Mouse (Mus musculus) 3134 (cell line): ENCODE data around the gene Dnaaf1.

ENCODE experiments used
- DNase-seq: peaks from one replicate; pipeline ENCODE4 v3.0.0-alpha.2; 2011; ENCODE audit warnings: low spot score; ENCODE audit not compliant: insufficient read length; ENCODE audit errors: extremely low read depth

Dnaaf1 gene

DNA sequence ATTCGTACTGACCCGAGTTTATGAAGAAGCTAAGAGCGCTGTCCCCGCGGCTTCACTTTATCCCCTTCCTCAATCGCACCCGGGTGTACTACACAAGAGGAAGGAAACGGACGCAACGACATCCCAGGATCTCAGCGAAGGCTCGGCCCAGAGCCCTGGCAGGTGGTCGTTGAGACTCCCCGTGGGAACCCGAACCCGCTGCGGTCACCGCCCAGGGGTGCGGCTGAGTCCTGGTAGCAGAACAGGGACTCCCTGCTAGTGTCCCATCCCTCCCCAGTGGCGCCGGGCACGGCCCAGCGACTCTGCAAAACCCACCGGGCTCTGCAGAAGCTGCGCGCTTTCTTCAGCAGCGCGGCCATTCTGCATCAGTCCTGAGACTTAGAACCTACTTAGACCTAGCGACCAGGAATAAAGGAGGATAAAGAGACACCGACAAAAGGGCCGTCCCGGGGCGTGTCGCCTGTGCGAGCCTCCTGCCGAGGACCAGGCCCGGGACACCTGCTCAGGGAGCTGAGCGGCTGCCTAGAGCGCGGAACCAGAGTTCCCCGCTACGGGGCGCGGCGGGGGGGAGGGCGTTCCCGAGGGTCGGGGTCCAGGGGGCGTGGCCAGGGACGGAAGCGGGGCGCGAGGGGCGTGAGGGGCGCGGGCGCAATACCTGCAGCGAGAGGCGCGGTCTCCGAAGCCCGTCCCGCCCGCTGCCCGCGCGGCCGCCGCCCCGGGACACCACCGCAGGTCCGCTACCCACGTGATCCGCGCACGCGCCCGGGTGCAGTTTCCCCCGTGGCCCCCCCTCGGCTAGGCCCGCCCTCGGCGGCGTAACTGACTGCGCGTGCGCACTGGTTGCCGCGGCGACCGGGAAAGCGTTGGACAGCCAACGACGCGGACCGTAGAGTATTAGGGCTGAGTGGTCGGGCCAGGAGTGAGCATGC, at the start of gene Dnaaf1, which contains the start of gene Hsdl1:
Gene Dnaaf1 (plus strand): TSS at position 799 of the 929 bp plus-strand sequence.
Gene Hsdl1 (minus strand): TSS at position 747 of the 929 bp plus-strand sequence.
- peak; percentile 86 for DNase-seq

DNA sequence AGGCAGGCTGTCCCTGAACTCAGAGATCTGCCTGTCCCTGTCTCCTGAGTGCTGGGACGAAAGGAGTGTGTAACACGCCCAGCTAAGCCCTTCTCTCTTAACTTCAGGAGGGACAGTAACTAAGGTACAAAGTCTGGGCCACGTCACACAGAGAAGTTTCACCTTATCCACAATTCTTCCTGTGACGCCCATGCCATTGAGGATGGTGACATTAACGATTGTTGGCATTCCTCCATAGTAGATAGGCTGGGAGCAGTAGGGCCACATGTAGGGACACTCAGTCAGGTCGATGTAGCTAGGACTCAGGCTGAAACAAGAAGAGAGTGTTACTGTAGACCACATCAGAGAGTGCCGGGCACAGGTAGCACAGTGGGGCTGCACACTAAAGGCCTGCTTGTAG, 46.3 kb upstream of the Dnaaf1 start:
- no peak for DNase-seq

DNA sequence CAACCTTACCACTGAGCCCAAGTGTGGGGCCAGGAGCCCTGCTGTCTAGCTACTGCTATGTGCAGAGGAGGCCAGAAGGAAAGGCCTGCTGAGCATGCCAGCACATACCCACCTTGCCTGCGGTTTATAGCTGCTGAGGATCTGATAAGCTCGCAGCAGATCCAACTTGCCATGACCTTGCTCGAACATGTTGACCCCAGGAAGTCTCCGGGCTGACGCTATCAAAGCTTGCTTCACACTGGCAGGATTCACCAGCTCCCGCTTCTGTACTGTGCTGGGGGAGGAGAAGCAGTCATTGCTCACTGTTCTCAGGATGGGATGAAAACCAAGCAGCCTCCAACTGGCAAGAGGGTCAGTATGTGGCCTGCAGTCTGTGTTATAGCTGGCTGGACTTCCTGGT, 44.1 kb upstream of the Dnaaf1 start:
- DNase-seq: no peak

DNA sequence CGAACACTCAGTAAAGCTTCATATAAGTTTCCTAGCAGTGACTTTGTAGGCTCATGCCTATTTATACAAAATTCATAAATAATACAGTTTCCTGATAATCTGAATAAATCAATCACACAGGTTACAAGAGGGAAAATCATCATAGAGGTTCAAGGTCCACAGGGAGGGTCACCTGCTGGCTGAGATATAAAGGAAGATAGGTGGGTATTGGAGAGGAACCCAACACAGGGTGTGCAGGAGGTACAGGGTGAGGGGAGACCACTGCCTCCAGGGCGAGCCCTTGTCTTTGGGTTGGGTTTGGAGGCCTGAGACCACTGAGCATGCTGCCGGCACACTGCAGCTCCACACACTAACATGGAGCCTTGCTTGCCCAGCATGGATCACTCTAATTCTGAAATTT, 43.6 kb upstream of the Dnaaf1 start:
- no peak for DNase-seq

DNA sequence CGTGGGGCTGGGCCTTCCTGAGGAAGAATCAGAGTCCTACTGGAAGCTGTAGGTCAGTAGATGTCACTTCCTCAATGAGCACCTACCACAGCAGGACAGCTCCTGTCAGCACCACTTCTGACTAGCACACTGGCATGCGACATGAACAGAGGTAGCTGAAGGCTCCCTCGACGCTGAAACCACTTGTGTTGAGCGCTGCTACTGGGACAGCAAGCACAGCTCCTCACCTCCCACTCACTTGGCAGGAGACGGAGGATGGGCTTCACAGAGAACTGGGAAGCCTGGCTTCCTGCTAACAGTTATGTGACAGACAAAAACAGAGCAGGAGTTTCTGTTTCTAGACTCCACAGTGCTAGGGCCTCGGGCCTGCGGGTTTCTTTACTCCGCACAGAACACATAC, 43.1 kb upstream of the Dnaaf1 start:
- DNase-seq: no peak

DNA sequence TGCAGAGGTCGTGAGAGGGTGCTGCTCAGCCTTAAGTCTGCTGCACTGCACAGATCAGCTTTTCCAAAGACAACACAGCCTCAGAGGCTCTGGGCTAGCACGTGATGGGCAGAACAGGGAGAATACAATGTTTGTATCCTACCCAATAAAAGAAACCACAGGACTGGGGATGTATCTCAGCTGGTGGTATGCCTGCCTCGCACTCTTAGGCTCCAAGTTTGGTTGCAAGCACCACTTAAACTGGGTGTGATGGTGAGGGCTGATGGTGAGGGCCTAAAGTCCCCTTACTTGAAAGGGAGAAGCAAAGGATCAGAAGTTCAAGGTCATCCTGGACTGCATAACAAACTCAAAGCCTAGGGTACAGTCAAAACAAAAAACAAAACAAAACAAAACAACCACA, 30.4 kb upstream of the Dnaaf1 start:
- no peak for DNase-seq

DNA sequence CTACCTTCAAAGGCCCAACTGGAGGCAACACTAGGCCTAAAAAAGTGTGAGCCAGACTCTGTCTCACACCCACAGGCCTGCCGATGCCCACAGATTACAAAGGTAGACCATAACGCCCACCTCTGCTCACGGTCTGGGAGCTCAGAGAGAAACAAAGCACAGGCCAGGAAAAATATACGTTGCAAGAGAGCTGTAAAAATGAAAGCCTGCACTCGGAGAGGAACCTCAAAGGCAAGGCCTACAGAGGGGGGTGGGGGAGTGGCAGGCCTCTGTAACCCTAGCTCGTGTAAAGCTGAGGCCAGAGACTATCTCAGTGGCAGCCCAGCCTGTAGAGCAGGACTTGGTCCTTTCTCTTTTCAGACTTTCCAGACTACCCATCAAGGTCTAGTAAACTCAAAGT, 29.9 kb upstream of the Dnaaf1 start:
- no peak for DNase-seq

DNA sequence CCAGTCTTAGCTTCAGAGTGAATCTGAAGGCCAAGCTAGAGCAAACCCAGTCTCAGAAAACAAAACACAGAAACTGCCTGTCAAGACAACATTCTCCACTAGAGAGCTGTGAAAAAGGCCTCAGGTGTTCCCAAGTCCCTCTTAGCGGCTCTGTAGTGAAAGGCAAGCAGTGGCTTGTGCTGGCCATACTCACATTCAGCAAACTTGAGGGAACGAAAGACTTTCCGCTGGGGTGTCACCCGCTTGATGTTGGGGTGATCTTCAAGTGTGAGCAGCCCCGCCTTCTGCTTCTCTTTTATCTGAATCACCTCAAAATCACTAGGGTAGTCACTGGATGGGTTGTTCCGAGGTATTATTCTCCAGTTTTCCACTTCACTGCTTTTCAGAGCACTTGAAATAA, 29.2 kb upstream of the Dnaaf1 start:
- no peak for DNase-seq

DNA sequence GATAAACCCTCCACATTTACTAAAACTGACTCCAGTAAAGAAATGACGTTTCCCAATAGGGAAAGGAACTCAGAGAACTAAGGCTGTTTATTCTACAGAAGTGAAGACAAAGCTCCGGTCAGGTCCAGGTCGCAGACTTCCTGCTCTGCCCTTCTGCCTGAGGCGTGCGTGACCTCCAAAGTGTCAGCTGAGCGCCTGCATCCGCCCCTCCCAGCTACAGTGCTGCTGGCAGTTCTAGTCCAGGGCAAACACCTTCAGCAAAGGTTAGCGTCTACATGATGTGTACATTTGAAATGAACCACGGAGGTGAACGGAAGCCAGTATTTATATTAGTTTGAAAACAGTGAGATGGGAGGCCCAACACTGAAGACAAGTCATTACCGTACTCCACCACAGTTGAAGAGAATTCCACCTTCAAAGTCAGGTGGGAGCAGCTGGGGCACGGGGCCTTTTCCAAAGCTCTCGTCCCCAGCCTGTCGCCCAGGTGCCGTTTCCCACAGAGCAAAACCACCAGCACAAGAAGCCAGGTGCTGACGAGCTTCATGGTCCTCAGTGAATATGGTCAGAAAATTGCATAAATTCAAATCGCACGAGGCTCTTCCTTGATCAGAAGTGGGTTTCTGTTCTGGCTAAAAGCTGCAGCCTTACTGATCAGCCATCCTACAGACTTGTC, 27.9 kb upstream of the Dnaaf1 start:
- DNase-seq: no peak

DNA sequence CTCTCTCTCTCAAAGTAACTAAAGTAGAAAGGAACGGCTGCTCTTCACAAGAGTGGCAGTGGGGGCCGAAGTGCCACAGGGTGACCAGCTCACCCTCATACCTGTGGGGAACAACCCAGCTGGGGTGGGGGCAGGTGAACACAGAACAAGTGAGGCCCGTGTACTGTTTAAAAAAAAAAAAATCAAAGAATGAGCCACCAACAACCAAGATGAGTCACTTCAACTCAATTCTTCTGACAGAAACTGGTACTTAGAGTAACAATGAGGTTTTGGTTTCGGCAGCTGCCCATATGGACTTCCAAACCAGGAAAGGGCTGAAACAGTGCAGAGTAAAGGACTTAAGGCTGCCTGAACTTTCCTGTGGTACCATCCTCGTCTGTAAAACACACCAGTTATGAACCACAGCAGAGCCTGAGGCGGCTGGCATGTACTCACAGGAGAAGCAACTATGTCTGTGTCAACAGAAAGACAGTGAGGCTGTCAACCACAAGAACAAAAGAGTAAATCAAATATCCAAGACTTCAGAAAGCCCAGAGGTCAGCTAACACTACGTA, 26.4 kb upstream of the Dnaaf1 start:
- no peak for DNase-seq

DNA sequence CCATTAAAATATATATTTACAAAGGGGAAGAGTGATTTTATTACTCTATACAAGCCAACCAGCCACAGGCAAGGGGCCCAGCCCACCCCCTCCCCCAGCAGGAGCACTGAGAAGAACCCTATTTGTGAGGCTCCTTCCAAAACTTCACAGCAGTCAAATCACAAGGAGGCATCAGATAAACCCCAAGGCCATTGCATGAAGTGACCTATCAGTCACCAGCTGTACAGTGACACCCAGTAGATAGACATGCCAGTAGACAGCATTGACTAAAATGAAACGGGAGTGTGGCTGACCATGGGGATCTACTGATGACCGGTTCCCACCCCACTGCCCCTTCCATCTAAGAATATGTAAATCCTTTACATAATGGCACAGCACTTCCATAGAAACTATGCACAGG, 22.1 kb upstream of the Dnaaf1 start:
- no peak for DNase-seq

DNA sequence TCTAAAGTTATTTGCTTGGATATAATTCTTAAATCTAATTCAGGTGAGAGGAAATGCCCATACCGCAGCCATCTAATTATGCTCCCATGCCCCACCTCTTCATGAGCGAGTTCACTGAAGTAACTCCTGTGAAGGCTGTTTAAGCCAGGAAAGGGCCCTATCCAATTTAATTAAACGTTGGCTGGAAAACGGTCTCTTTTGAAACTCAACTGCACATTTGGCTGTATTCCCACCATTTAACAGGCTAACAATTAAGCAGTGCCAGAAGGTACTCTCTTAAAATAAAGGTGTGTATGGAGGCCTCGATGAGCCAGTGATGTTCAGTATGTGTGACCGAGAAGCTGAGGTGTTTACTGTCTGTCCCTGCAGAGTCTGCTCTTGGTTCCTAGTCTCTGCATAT, 19.2 kb upstream of the Dnaaf1 start:
- DNase-seq: no peak

DNA sequence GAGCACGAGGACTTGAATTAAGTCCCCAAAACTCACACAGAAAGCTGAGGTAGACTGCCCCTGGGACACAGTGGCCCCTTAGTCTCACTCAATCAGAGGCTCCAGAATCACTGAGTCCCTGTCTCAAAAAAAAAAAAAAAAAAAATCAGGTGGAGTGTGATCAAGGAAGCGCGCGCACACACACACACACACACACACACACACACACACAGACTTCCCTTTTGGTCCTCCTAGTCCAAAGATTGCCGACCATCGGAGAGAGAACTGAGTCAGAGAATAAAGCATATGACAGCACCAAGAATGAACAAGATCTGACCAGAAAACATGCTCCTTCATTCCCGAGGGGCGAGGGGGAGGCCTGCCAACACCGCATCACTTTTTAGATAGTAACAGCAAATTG, 17.9 kb upstream of the Dnaaf1 start:
- no peak for DNase-seq

DNA sequence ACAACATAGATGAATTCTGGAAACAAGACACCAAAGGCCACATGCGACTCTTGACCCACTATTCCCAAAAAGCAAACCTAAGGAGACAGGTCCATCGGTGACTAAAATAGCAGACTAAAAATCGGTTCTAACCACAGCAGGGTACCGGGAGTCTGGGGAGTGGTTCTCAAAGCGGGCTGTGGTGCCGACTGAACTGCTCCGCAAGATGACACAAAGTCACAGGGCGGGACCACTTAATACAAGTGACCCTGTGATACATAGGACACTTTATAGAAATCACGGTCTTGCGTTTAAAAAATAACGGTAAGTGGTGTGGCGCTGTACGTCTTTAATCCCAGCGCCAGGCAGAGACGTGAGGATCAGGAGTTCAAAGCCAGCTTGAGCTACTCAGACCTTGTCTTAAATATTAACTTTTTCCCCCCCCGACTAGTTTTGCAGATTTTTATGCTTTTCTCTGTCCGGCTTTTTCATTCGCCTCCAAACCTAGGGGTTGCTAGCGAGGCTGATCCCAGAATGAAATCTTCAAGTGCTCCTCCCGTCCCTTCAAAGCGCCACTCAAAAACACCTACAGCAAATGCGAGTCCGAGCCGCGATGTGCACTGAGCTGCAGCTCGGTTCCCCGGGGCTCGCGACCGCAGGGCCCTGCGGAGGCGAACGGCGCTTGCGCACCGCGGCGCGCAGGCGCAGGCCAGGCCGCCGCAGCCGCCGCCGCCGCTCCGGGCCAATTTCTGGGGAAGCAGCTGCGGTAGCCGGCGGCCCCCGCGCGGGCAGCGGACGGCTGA, 17.0 kb upstream of the Dnaaf1 start:
- no peak for DNase-seq

DNA sequence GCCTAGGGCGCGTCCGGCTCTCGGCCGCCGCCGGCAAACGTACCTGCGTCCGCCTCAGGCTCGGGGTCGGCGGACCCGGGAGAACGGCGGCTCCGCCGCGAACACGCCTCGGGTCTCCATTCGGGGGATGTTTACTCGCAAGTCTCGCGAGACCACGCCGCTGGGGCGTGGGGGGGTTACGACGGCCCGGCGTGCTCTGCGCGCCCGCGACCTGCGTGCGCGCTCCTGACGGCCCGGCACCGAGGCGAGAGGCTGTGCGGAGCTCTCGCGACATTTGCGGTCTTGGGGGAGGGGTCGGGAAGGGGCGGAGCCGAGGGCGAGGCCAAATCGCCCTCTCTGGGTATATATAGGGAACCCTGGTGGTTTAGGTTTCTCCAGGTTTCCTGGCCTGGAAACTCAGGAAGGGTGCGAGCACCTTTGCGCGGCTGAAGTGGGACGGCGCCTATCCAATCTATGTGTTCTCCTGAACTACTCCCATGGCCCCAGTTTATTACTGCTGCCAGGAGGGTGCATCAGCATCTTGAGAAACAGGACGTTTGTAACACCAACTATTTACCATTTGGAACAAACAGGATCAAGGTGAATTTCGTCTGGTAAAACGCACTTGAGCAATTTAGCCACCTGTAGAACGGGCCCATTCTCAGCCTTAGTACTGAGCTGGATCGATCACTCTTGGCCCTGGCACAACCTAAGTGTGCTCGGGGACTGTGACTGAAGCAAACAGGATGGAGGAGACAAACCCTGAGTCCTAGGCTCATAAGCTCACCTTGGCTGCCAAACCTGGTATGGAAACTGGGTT, 16.2 kb upstream of the Dnaaf1 start, which contains the start of gene Mbtps1:
Gene Mbtps1 (minus strand): TSS at position 133 of the 799 bp plus-strand sequence.
- DNase-seq: peak; percentile 97

DNA sequence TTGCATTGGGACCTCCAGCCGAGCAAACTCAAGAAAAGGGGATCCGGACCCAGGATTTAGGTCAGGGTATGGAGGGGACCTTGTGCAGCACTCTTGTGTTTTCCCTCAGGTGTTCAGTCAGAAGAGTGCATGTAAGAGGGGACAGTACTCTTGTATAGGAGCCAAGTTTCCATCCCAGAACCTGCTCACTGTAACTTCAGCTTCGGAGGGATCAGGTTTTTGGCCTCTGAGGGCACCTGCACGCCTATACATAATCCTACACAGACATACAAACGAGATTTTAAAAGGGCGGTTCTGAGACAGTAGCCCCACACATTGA, 15.7 kb upstream of the Dnaaf1 start:
- DNase-seq: no peak

DNA sequence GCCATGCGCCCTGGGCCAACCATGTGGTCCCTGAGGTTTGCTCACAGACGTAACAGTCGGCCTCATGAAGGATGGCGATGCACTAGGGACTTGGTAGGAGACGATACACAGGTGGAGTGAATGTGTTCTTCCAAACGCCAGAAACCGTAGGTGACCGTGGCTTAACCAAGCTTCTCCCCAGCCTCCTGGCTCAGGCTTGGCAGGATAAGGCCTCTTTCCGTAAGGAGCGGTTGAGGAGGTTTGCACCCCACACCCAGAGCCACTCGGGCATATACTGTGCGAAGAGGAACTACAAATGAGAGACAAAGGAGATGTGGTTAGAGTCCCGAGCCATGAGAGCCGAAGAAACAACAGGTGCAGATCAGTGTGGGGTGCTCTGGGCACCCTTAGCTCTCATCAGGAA, 11.2 kb upstream of the Dnaaf1 start:
- DNase-seq: no peak

DNA sequence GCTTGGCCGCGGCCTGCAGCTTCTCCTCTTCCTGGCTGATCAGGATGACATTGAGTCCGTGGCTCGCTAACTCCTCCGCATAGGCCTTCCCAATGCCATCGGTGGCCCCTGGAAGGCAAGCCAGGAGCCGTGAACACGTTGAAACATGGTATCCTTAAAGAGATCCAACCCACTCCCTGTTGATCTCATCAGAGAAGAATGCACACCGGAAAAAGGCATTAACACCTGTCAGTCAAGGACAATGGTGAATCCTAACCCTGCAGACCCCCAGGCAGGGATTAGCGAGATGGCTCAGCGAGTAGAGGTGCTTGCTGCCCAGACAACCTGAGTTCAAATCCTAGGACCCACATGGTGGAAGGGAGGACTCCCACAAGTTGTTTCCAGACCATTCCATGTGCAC, 8.7 kb upstream of the Dnaaf1 start:
- no peak for DNase-seq

DNA sequence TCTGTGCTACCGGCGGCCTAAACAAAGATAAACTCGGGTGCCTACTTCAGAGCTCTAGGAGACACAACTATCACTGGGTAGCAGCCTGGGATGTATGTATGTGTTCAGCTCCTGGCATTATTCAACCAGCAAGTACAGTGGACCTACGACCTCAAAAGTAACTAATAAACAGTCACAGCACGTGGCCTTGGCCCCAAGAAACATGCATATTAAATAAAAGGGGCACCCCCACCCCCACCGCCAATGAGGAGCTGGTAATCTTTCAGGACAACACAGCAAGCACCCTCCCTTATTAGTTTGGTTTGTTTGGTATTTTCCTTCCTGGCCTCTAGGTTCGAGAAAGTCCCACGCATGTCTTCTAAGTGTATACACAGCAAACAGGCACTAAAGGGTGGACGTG, 6.8 kb upstream of the Dnaaf1 start:
- DNase-seq: no peak

DNA sequence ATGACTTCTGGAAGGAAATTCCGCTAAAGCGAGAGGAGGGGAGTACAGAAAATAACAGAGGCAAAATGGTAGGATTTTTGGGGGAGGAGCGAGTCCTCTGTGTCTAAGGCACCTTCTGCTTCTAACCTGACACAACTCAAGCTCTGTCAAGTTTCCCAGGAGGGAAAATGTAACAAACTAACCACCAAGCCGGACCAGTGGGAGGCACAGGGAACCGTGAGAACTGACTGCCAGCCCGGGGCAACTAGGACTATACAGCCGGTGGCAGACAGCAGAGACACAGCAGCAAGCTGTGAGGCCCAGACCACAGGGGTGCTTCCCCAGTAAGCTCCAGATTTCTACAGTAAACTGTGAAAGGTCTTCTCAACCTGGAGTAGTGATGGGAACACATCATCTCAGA, 6.1 kb upstream of the Dnaaf1 start:
- DNase-seq: no peak
